ENCODE assay signal across 26 mouse cellular contexts in genomic region chr1:160387446-160387845, GRCm38 (mm10).
A peak's percentile ranks its signal among the peaks of the same experiment; 100 is the strongest.
DNase-seq lines count a peak whose midpoint lies in the region; ATAC-seq and TF ChIP-seq lines count a peak whose summit lies in the region.
"Had no signal": no experiment of that assay in that cellular context is flagged by ENCODE, and none has a peak within 500 bp of the region (broad histone marks: within the 10 kb centered on the region; RNA-seq: fewer than 3 reads in every experiment).

No protein-coding gene starts in this region.

- no peak overlapping the region for H3K9ac ChIP-seq in ES-Bruce4 (ENCODE audit: low read depth, poor library complexity, severe bottlenecking)
- H3K9ac ChIP-seq in forebrain, embryonic 13.5 days = no peak overlapping the region

- peak; percentile 58 for DNase-seq in ES-CJ7 (ENCODE audit: low read depth, low spot score)
- DNase-seq in R1 (ENCODE audit: low read depth, low spot score) = peak; percentile 84
- peak; percentile 39 for DNase-seq in ZHBTc4 (ENCODE audit: low read depth, low spot score)
- DNase-seq in heart, postnatal 25 days (ENCODE audit: low spot score) = no peak
- no peak for DNase-seq in left cerebral cortex, adult 8-10 months (ENCODE audit: low spot score in 2 of 2)
- no peak for DNase-seq in right cerebral cortex, postnatal 14 days
- DNase-seq: adrenal gland, adult 2 months; adrenal gland, adult 8-10 months; adrenal gland, postnatal 10 days; adrenal gland, postnatal 14 days; adrenal gland, postnatal 25 days; adrenal gland, postnatal 36 days; B cell, adult 2 months; cerebellum, adult 11 months; cerebellum, adult 11-12 months; cerebellum, adult 18-20 months; cerebellum, adult 2 months; cerebellum, adult 8-10 months; cerebellum, adult 9-10 months had no signal

- no peak overlapping the region for H3K4me3 ChIP-seq in ES-Bruce4 (ENCODE audit: low read depth, low read length)
- H3K4me3 ChIP-seq in forebrain, embryonic 13.5 days = no peak overlapping the region

- 53% methylated on average over 2 of the region's 2 CpGs for WGBS in forebrain, embryonic 13.5 days

- no peak overlapping the region for H3K4me2 ChIP-seq in forebrain, embryonic 13.5 days

- TF ChIP-seq POLR2A in ES-Bruce4 (IDR thresholded peaks at IDR 0.05; ENCODE audit: insufficient read depth, low read length) = no peak

- H3K36me3 ChIP-seq in ES-Bruce4 (ENCODE audit: control insufficient read depth, insufficient read depth, low read length, poor library complexity, severe bottlenecking) = no peaks in the 10 kb centered on the region
- H3K36me3 ChIP-seq in forebrain, embryonic 13.5 days (ENCODE audit: poor library complexity, severe bottlenecking) = no peaks in the 10 kb centered on the region

- no peak for ATAC-seq in forebrain, embryonic 13.5 days
- ATAC-seq: activated CD4-positive, CD25-positive, alpha-beta regulatory T cell, adult 4 months; CD4-positive, CD25-positive, alpha-beta regulatory T cell, adult 4 months; Patski had no signal

- H3K27ac ChIP-seq in ES-Bruce4 (ENCODE audit: insufficient read depth, low read length) = peak overlapping the region; percentile 74
- no peak overlapping the region for H3K27ac ChIP-seq in forebrain, embryonic 13.5 days

- H3K9me3 ChIP-seq in ES-Bruce4 (replicated peaks; ENCODE audit: control insufficient read depth, insufficient read depth, low read length, poor library complexity, severe bottlenecking) = no peaks in the 10 kb centered on the region
- H3K9me3 ChIP-seq in forebrain, embryonic 13.5 days (replicated peaks) = no peaks in the 10 kb centered on the region
- H3K9me3 ChIP-seq: G1E had no signal

- TF ChIP-seq CTCF in ES-Bruce4 (IDR thresholded peaks at IDR 0.05; ENCODE audit: low read depth, low read length) = no peak

- no peaks in the 10 kb centered on the region for H3K27me3 ChIP-seq in ES-Bruce4 (ENCODE audit: control insufficient read depth, insufficient read depth, low read length, poor library complexity, severe bottlenecking)
- H3K27me3 ChIP-seq in forebrain, embryonic 13.5 days = no peaks in the 10 kb centered on the region
- H3K27me3 ChIP-seq: CH12.LX, Patski had no signal

- no peak for TF ChIP-seq EP300 in ES-Bruce4 (IDR thresholded peaks at IDR 0.05; ENCODE audit: insufficient read depth, low read depth, low read length)

- intact Hi-C loops in heart, postnatal 25 days (cut with DNase I) = no loop called here

- no peaks in the 10 kb centered on the region for H3K4me1 ChIP-seq in ES-Bruce4 (ENCODE audit: control insufficient read depth, insufficient read depth, low read length)
- no peaks in the 10 kb centered on the region for H3K4me1 ChIP-seq in forebrain, embryonic 13.5 days

Comparison
In these comparisons a context has a peak if more than half of its experiments do, and no peak if none do; other contexts are left out.
1. DNase-seq: peak in ES-CJ7 (single experiment), R1 (single experiment) and ZHBTc4 (single experiment); none in heart, postnatal 25 days (single experiment), left cerebral cortex, adult 8-10 months (0 of 2) and right cerebral cortex, postnatal 14 days (single experiment).